Mouse (Mus musculus) heart, embryonic 16.5 days (tissue): Measurements from ENCODE around the gene Shoc2. TPM values are rescaled to one million over a fixed set of nuclear protein-coding genes. Genes with fewer than 3 reads are reported as not detected.

Source experiments
- ATAC-seq: fragments of 200-750 bp; cut with Nextera tagmentation; replicated peaks from 2 replicates; pipeline ENCODE4 v1.8.0; 2017; ENCODE audit warnings: moderate number of reproducible peaks; ENCODE audit not compliant: insufficient read depth, low FRiP score; ENCODE audit errors: extremely low read depth
- H3K27ac ChIP-seq: fragments of 300-500 bp; sonication (generic); 2 replicates; pipeline ENCODE4 v1.5.1; 2014; ENCODE audit warnings: mild to moderate bottlenecking, low read length, control low read depth, moderate library complexity
- H3K27me3 ChIP-seq: fragments of 300-500 bp; sonication (generic); 2 replicates; pipeline ENCODE4 v1.6.1; 2014; ENCODE audit warnings: low read length, mixed read lengths; ENCODE audit not compliant: control insufficient read depth, insufficient read depth
- H3K36me3 ChIP-seq: fragments of 300-500 bp; sonication (generic); 2 replicates; pipeline ENCODE4 v1.6.1; 2014; ENCODE audit not compliant: control insufficient read depth, insufficient read depth
- H3K4me1 ChIP-seq: fragments of 300-500 bp; sonication (generic); 2 replicates; pipeline ENCODE4 v1.6.1; 2014; ENCODE audit warnings: low read length, mixed read lengths; ENCODE audit not compliant: control insufficient read depth, insufficient read depth
- H3K4me2 ChIP-seq: fragments of 300-500 bp; sonication (generic); 2 replicates; pipeline ENCODE4 v1.6.1; 2014; ENCODE audit warnings: low read depth, mild to moderate bottlenecking, control low read depth, low read length
- H3K4me3 ChIP-seq: fragments of 300-500 bp; sonication (generic); 2 replicates; pipeline ENCODE4 v1.5.1; 2014; ENCODE audit warnings: mild to moderate bottlenecking, control low read depth, low read length
- H3K9ac ChIP-seq: fragments of 300-500 bp; sonication (generic); 2 replicates; pipeline ENCODE4 v1.6.1; 2014; ENCODE audit warnings: low read length, control low read depth
- H3K9me3 ChIP-seq: fragments of 300-500 bp; sonication (generic); replicated peaks from 2 replicates; pipeline ENCODE4 v1.6.1; 2016; ENCODE audit warnings: low read length; ENCODE audit not compliant: control insufficient read depth
- WGBS: fragments of 180-500 bp; shearing (Covaris S2); extraction: QIAGEN DNeasy Blood & Tissue Kit; methylation state at CpG from one replicate; pipeline ENCODE4 v1.1.7; 2014; 5-methylcytosine and 5-hydroxymethylcytosine counted together
- polyA plus RNA-seq: library from polyadenylated mRNA; unstranded; fragments of >200 nt; fragmentation: Nextera tagmentation; extraction: Ambion mirVana; gene quantifications from 2 replicates; pipeline ENCODE4 v1.2.1, GENCODE M21; 2015

Gene Shoc2
- polyA plus RNA-seq, 1 experiment from 2014 or later: 36.0 TPM

GRCm38 (mm10) chr19:53925338-53925751, 18.8 kb upstream of the Shoc2 start:
- Histone ChIP-seq H3K36me3 (peaks cover 20% of the 10 kb centered on the region), H3K4me3 (no peak overlapping the region), H3K27me3 (no peaks in the 10 kb centered on the region), H3K9ac (no peak overlapping the region), H3K4me2 (no peak overlapping the region), H3K27ac (no peak overlapping the region), H3K4me1 (no peaks in the 10 kb centered on the region), H3K9me3 (no peaks in the 10 kb centered on the region)
- ATAC-seq: no peak
- 83% methylated on average over 2 of the region's 2 CpGs for WGBS

GRCm38 (mm10) chr19:53926705-53927104, 17.4 kb upstream of the Shoc2 start:
- no peaks in the 10 kb centered on the region for H3K27me3 ChIP-seq
- H3K4me2 ChIP-seq: no peak overlapping the region
- H3K9ac ChIP-seq: no peak overlapping the region
- H3K4me3 ChIP-seq: no peak overlapping the region
- no peak overlapping the region for H3K27ac ChIP-seq
- H3K9me3 ChIP-seq: no peaks in the 10 kb centered on the region
- no peaks in the 10 kb centered on the region for H3K4me1 ChIP-seq
- no peak for ATAC-seq
- H3K36me3 ChIP-seq: peaks cover 27% of the 10 kb centered on the region
- 96% methylated on average over 1 of the region's 1 CpGs for WGBS

- Histone ChIP-seq H3K27ac (no peak overlapping the region), H3K36me3 (peaks cover 29% of the 10 kb centered on the region), H3K4me2 (no peak overlapping the region), H3K9ac (no peak overlapping the region), H3K27me3 (no peaks in the 10 kb centered on the region), H3K4me3 (no peak overlapping the region), H3K9me3 (no peaks in the 10 kb centered on the region), H3K4me1 (0 out of 2 replicates have a peak, but pooled peaks cover 5% of the 10 kb centered on the region)
- WGBS: 83% methylated on average over 3 of the region's 3 CpGs
- no peak for ATAC-seq
Observed at GRCm38 (mm10) chr19:53929218-53929617, 14.9 kb upstream of the Shoc2 start.

GRCm38 (mm10) chr19:53933050-53933449, 11.1 kb upstream of the Shoc2 start:
- Histone ChIP-seq H3K4me2 (no peak overlapping the region), H3K9me3 (no peaks in the 10 kb centered on the region), H3K36me3 (peaks cover 18% of the 10 kb centered on the region), H3K9ac (no peak overlapping the region), H3K27ac (no peak overlapping the region), H3K4me3 (no peak overlapping the region), H3K27me3 (no peaks in the 10 kb centered on the region), H3K4me1 (0 out of 2 replicates have a peak, but pooled peaks cover 5% of the 10 kb centered on the region)
- no peak for ATAC-seq

GRCm38 (mm10) chr19:53934046-53934445, 10.1 kb upstream of the Shoc2 start:
- H3K9me3 ChIP-seq: no peaks in the 10 kb centered on the region
- H3K4me3 ChIP-seq: no peak overlapping the region
- no peak overlapping the region for H3K4me2 ChIP-seq
- ATAC-seq: no peak
- H3K4me1 ChIP-seq: 0 out of 2 replicates have a peak, but pooled peaks cover 5% of the 10 kb centered on the region
- H3K36me3 ChIP-seq: peaks cover 21% of the 10 kb centered on the region
- H3K27me3 ChIP-seq: no peaks in the 10 kb centered on the region
- no peak overlapping the region for H3K27ac ChIP-seq
- H3K9ac ChIP-seq: no peak overlapping the region

- Histone ChIP-seq H3K4me1 (peaks cover 7% of the 10 kb centered on the region), H3K27me3 (no peaks in the 10 kb centered on the region), H3K36me3 (peaks cover 3% of the 10 kb centered on the region; the same call in 1 of the 2 replicates), H3K27ac (no peak overlapping the region), H3K9ac (no peak overlapping the region), H3K4me3 (no peak overlapping the region), H3K9me3 (no peaks in the 10 kb centered on the region), H3K4me2 (no peak overlapping the region)
- WGBS: 34% methylated on average over 4 of the region's 4 CpGs
- ATAC-seq: no peak
Observed at GRCm38 (mm10) chr19:53939467-53939866, 4.6 kb upstream of the Shoc2 start.

- no peak for ATAC-seq
- H3K4me2 ChIP-seq: no peak overlapping the region
- H3K4me3 ChIP-seq: no peak overlapping the region
- no peaks in the 10 kb centered on the region for H3K27me3 ChIP-seq
- peaks cover 11% of the 10 kb centered on the region for H3K4me1 ChIP-seq
- no peaks in the 10 kb centered on the region for H3K9me3 ChIP-seq
- 73% methylated on average over 4 of the region's 4 CpGs for WGBS
- peaks cover 3% of the 10 kb centered on the region; the same call in 1 of the 2 replicates for H3K36me3 ChIP-seq
- H3K27ac ChIP-seq: no peak overlapping the region
- H3K9ac ChIP-seq: no peak overlapping the region
Observed at GRCm38 (mm10) chr19:53941139-53941538, 3.0 kb upstream of the Shoc2 start.

GRCm38 (mm10) chr19:53942342-53942741, 1.8 kb upstream of the Shoc2 start:
- whole genome bisulfite sequencing: 90% methylated on average over 2 of the region's 2 CpGs

GRCm38 (mm10) chr19:53944786-53945169, 672 bp downstream of the Shoc2 start:
- peak overlapping the region; percentile 97 for H3K9ac ChIP-seq
- no peak; the same call in 1 of the 2 replicates for ATAC-seq
- H3K27ac ChIP-seq: peak overlapping the region; percentile 97
- peak overlapping the region; percentile 74 for H3K4me2 ChIP-seq
- peaks cover 15% of the 10 kb centered on the region for H3K4me1 ChIP-seq
- H3K27me3 ChIP-seq: no peaks in the 10 kb centered on the region
- WGBS: 0% methylated on average over 34 of the region's 47 CpGs
- peak overlapping the region; percentile 94 for H3K4me3 ChIP-seq
- no peaks in the 10 kb centered on the region for H3K9me3 ChIP-seq
- no peaks in the 10 kb centered on the region for H3K36me3 ChIP-seq

More at GRCm38 (mm10) chr19:53942342-53942741, 1.8 kb upstream of the Shoc2 start:
- H3K9me3 ChIP-seq: no peaks in the 10 kb centered on the region
- ATAC-seq: no peak
- no peaks in the 10 kb centered on the region for H3K27me3 ChIP-seq
- peaks cover 13% of the 10 kb centered on the region for H3K4me1 ChIP-seq
- no peak overlapping the region for H3K4me3 ChIP-seq
- H3K27ac ChIP-seq: no peak overlapping the region
- H3K9ac ChIP-seq: no peak overlapping the region
- H3K4me2 ChIP-seq: no peak overlapping the region
- 0 out of 2 replicates have a peak, but pooled peaks cover 3% of the 10 kb centered on the region for H3K36me3 ChIP-seq
